Mouse (Mus musculus) G1E (cell line): ENCODE data around the gene Ppp1r9a. TPM values are rescaled to one million over a fixed set of nuclear protein-coding genes. Genes with fewer than 3 reads are reported as not detected.
"Not testable (repeated sequence)": the region's sequence is repeated elsewhere in the genome, so short reads cannot be mapped to it uniquely, and the experiment has no call there.

ENCODE experiments used
- ATAC-seq: 2 replicates; pipeline ENCODE4 v1.8.0; 2016; ENCODE audit warnings: mild to moderate bottlenecking; ENCODE audit not compliant: insufficient number of reproducible peaks, poor library complexity, low FRiP score, severe bottlenecking; ENCODE audit errors: extremely low read depth
- DNase-seq: peaks from one replicate; pipeline ENCODE4 v3.0.0; 2012; ENCODE audit warnings: low spot score
- H3K27me3 ChIP-seq: 2 replicates; pipeline ENCODE4 v1.6.1; 2012; ENCODE audit warnings: mild to moderate bottlenecking, low read length, inconsistent platforms; ENCODE audit not compliant: insufficient read depth
- H3K36me3 ChIP-seq: replicated peaks from 2 replicates; pipeline ENCODE3; 2012; ENCODE audit warnings: mild to moderate bottlenecking, inconsistent platforms
- H3K4me1 ChIP-seq: 2 replicates; pipeline ENCODE4 v1.6.1; 2012; ENCODE audit warnings: low read depth, low read length, inconsistent platforms, mixed read lengths; ENCODE audit not compliant: insufficient read depth
- H3K4me3 ChIP-seq: 2 replicates; pipeline ENCODE4 v1.5.1; 2012; ENCODE audit warnings: low read depth, mild to moderate bottlenecking, inconsistent platforms, low read length, moderate library complexity, mixed read lengths
- H3K9me3 ChIP-seq: replicated peaks from 2 replicates; pipeline ENCODE4 v1.6.1; 2012; ENCODE audit warnings: inconsistent platforms
- CTCF ChIP-seq: IDR thresholded peaks from 2 replicates; pipeline ENCODE4 v1.5.1; 2012; ENCODE audit warnings: low read depth, low read length, inconsistent platforms, mixed read lengths
- GATA1 ChIP-seq: IDR thresholded peaks from 2 replicates; pipeline ENCODE4 v1.6.1; 2012; ENCODE audit warnings: borderline replicate concordance, low read length, inconsistent platforms, mixed read lengths
- GATA2 ChIP-seq: IDR thresholded peaks from 2 replicates; pipeline ENCODE4 v1.6.1; 2012; ENCODE audit warnings: low read depth, low read length, inconsistent platforms, borderline replicate concordance
- POLR2AphosphoS5 ChIP-seq: IDR thresholded peaks from 2 replicates; pipeline ENCODE4 v1.6.1; 2012; ENCODE audit warnings: low read depth, low read length, inconsistent platforms; ENCODE audit not compliant: insufficient replicate concordance
- TAL1 ChIP-seq: conservative IDR thresholded peaks from 2 replicates; pipeline ENCODE4 v1.6.1; 2012; ENCODE audit warnings: low read depth, low read length, inconsistent platforms, mixed read lengths
- polyA plus RNA-seq: library from polyadenylated mRNA; stranded (reverse); fragments of >175 nt; gene quantifications from 2 replicates; pipeline ENCODE4 v1.2.3, GENCODE M21; 2012
- total RNA-seq, 2 experiments: library from RNA; stranded (forward) in 1 of 2; stranded (reverse) in 1 of 2; fragments of 200-1000 nt in 1 of 2; fragments of >200 nt in 1 of 2; fragmentation: Nextera tagmentation in 1 of 2; gene quantifications; 2 replicates each; pipeline ENCODE4 v1.2.3; 2014 to 2017

Ppp1r9a gene
- total and polyA plus RNA-seq, 3 experiments, result 0.01 to 0.33 TPM; not detected in 1

DNA sequence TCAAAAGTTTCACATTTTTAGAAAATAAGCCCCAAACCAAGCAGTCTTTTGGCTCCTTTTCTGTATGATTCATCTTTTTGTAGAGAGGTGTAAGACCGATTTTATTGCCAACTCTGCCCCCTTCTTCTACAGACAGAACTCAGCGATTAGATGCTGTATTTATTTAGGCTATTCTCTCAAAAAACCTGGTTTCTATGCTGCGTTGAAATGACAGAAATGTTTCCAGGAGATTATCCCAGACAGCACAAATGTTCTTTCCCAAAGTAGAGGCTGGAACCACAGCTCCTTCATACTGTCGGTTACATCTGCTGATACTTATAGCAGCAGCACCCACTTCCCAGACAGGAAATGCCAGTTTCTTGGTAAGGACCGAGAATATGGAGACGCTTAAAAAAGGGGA lies 2.8 kb upstream of the Ppp1r9a start:
- H3K9me3 ChIP-seq, result no peaks in the 10 kb centered on the region
- TF ChIP-seq POLR2AphosphoS5 (no peak), GATA1 (no peak), CTCF (no peak), GATA2 (no peak), TAL1 (no peak)
- peaks cover 10% of the 10 kb centered on the region for H3K27me3 ChIP-seq
- H3K4me1 ChIP-seq, result no peaks in the 10 kb centered on the region
- no peak for ATAC-seq
- no peak overlapping the region for H3K4me3 ChIP-seq
- no peaks in the 10 kb centered on the region for H3K36me3 ChIP-seq
- DNase-seq, result no peak

DNA sequence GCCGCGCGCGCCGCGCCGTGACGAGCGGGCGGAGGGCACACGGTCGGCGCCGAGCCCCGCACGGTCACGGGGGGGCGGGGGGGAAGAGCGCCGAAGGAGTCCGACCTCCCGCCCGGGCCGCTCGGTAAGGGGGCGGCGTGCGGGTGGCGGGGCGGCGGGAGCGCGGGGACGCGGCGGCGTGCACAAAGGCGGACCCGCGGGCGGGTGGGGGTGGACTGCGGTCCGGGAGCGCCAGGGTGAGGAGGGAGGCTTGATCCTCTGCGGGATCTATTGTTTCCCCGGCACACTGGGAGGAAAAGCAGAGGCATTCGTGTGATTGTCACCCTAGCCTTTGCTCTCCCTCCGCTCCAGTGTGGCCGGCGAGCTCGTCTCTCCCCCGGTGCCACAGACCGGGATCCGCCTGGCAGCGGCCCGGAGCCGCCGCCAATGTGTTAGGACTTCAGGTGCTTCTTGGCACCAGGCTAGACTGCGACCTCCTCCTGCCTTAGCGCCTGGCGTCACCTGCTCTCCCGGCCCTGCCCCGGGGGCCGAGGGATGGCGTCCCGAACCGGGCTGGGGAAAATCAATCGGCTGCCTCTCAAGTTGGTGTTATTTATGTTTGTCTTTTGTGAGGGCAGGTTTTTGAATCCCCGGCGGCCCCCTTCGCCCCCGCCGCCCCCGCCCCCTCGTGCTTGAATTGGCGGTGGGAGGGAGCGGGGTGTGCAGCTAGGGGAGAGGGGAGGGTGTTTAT lies 773 bp downstream of the Ppp1r9a start:
- Histone ChIP-seq H3K4me3 (no peak overlapping the region), H3K36me3 (no peaks in the 10 kb centered on the region), H3K4me1 (no peaks in the 10 kb centered on the region), H3K9me3 (no peaks in the 10 kb centered on the region), H3K27me3 (peaks cover 2% of the 10 kb centered on the region; the same call in 1 of the 2 replicates)
- DNase-seq (no peak), ATAC-seq (no peak)
- TF ChIP-seq TAL1, result no peak
- TF ChIP-seq GATA1, result no peak
- no peak for TF ChIP-seq CTCF
- no peak for TF ChIP-seq GATA2
- TF ChIP-seq POLR2AphosphoS5, result no peak

DNA sequence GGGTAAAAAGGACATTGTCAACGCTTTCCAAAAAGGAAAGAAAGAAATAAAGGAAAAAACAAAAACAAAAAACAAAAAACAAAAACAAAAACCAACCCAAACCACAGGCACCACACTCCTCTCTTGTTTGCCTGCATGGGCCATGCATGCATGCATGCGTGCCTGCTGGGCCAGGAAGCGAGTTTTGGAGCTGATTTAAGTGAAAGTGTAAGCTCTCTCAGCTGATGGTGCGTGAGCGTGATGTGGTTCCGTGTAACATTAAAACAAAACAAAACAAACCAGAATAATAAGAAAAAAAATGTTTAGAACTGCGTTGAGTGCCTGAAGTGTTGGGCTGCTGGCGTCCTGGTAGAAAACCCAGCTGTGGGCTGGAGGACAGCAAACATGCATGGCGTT lies 1.3 kb downstream of the Ppp1r9a start:
- H3K9me3 ChIP-seq, result no peaks in the 10 kb centered on the region
- TF ChIP-seq POLR2AphosphoS5 (no peak), GATA2 (no peak), TAL1 (no peak), GATA1 (no peak), CTCF (no peak)
- peaks cover 2% of the 10 kb centered on the region; the same call in 1 of the 2 replicates for H3K27me3 ChIP-seq
- H3K4me3 ChIP-seq, result no peak overlapping the region
- no peaks in the 10 kb centered on the region for H3K4me1 ChIP-seq
- DNase-seq (no peak), ATAC-seq (no peak)
- no peaks in the 10 kb centered on the region for H3K36me3 ChIP-seq

DNA sequence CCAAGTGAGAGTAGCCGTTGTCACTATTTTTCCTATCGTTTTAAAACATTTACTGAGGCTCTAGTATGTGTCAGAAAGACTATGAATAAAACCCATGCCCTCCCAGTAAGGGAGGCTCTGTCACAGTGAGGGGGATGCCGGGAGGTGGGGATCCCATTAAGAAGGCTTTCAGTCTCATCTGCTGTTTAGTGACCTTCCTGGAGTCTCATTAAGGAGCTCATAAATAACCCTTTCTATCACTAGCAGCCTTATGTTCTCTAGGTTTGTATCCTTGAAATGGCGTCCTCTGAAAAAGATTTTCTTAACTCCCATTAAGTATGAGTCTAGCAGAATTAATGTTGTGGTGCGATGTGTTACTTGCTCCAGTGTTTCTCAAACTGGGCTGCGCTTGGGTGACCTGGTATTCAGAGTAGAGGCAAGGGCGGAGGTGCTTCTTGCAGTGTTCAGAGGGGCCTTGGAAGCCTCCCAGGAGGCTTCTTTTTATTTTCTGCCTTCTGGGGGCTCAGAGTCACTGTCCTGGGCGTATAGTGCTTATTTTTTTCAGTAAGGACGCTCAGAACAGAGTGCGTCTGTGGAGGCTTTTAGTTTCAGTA lies 7.4 kb downstream of the Ppp1r9a start:
- no peaks in the 10 kb centered on the region for H3K4me1 ChIP-seq
- H3K27me3 ChIP-seq, result peaks cover 3% of the 10 kb centered on the region; the same call in 1 of the 2 replicates
- no peaks in the 10 kb centered on the region for H3K9me3 ChIP-seq
- ATAC-seq, result no peak
- no peak overlapping the region for H3K4me3 ChIP-seq
- TF ChIP-seq CTCF (no peak), GATA2 (no peak), POLR2AphosphoS5 (no peak), GATA1 (no peak), TAL1 (no peak)
- no peaks in the 10 kb centered on the region for H3K36me3 ChIP-seq
- DNase-seq, result no peak

DNA sequence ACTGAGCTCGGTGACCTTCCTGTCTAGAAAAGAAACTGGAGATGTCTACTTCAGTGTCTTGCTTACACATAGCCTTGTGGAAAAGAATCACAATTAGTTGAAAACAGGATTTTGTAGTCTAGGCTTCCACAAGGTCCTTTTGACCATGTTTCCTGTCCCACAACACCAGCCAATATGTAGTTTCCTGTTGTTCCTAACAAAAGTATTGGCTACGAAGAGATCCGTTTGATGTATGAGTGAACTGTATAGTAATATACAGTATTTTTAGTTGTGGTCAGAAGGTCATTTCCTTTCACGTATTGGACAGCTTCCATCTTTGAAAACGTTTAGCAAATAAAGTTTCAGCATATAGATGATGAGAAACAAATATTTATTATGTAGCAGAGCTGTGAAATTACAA lies 15.8 kb downstream of the Ppp1r9a start:
- Histone ChIP-seq H3K9me3 (no peaks in the 10 kb centered on the region), H3K27me3 (no peaks in the 10 kb centered on the region), H3K4me1 (no peaks in the 10 kb centered on the region), H3K4me3 (no peak overlapping the region), H3K36me3 (no peaks in the 10 kb centered on the region)
- DNase-seq (no peak), ATAC-seq (no peak)
- TF ChIP-seq CTCF (no peak), TAL1 (no peak), GATA2 (no peak), POLR2AphosphoS5 (no peak), GATA1 (no peak)

DNA sequence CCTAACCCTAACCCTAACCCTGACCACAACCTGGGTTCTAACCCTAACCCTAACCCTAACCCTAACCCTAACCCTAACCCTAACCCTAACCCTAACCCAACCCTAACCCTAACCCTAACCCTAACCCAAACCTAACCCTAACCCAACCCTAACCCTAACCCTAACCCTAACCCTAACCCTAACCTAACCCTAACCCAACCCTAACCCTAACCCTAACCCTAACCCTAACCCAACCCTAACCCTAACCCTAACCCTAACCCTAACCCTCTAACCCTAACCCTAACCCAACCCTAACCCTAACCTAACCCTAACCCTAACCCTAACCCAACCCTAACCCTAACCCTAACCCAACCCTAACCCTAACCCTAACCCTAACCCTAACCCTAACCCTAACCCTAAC lies 21.1 kb downstream of the Ppp1r9a start:
- H3K36me3 ChIP-seq, DNase-seq, H3K9me3 ChIP-seq, H3K4me1 ChIP-seq, H3K4me3 ChIP-seq, H3K27me3 ChIP-seq: not testable (repeated sequence)
- peak; percentile 15; the same call in 1 of the 2 replicates for ATAC-seq
